Mouse (Mus musculus) layer of hippocampus, adult 18-20 months (tissue): ENCODE results near the gene Mrap. TPM values are rescaled to one million over a fixed set of nuclear protein-coding genes. Genes with fewer than 3 reads are reported as not detected.

Source experiments
- DNase-seq, 2 experiments: peaks; one replicate each; pipeline ENCODE4 v3.0.0; 2022; ENCODE audit warnings: low spot score in 2 of 2
- total RNA-seq, 2 experiments: library from RNA; stranded (reverse); gene quantifications; 2 replicates each; pipeline ENCODE4 v1.2.3; 2021

Mrap gene
- total RNA-seq, 2 experiments from 2014 or later, result 0.66 TPM; not detected in 1

GRCm38 (mm10) chr16:90753386-90753941 is 15.5 kb downstream of the Mrap start:
- no peak for DNase-seq

GRCm38 (mm10) chr16:90759335-90759734 is 21.3 kb downstream of the Mrap start:
- no peak for DNase-seq

- no peak for DNase-seq
Measured at GRCm38 (mm10) chr16:90760515-90760914, 22.5 kb downstream of the Mrap start.

DNA sequence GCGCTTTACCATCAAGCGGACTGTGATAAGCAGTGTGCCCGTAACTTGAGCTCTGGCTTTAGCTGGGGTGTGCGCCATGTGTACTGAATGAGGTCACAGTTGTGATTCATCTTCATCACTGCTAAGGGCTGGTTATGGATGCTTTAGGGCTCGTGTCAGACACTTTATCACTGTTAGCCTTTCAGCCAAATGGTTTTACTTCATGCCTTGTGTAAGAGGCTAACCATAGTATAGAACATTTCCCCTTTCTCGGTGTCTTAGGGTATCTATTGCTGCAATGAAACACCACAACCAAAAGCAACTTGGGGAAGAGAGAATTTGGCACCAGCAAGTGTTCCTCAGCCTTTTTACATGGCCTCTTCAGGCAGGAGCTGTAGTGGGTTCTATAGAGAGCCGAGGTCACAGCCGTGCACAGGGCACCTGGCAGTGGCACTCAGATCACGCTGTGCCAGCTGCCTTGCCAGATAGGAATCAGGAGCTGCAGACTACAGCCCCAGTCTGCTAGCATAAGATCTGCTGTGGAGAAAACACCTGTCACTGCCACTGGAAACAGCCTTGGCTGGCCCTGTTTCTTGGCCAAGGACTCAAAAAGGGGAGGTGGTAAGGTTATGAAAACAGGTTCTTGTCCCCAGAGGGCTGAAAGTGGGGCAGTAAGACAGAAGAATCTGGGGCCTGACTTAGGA is 27.3 kb downstream of the Mrap start:
- no peak for DNase-seq

GRCm38 (mm10) chr16:90766919-90767454 is 29.0 kb downstream of the Mrap start:
- no peak for DNase-seq

DNA sequence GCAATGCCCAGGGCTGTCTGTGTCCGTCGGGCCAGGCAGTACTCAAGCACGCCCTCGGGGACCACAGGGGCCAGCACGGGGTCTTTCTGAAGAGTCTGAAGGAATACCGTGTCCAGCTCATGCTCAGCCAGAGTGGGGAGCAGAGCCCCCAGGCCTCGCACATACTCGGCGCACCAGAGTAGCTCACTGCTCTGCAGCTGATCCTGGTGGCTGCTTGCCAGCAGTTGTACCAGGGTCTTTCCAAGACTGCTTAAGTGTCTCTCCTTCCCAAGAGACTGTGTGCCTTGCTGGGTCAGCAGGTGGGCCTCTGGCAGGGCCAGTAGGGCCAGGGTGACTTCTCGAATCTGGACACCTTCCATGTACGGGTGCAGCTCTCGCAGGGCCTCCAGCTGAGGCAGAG is 36.2 kb downstream of the Mrap start:
- no peak for DNase-seq

DNA sequence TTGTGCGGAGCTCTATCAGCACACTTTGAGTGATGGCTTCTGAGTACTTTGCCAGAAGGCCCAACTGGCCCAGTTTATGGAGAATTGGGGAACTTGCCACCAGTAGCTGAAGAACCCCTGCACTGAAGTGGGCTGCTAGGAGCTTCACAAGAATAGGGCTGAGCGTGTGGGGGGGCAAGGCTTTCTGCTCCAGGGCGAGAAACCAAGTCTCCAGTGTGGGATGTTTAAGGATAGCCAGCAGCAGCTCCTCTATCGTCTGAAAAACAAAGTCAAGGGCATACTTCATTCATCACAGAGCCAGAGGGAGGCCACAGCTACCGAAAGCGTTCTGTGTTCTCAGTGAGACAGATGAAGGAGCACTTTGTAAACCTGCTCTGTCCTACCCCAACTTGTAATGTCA is 36.6 kb downstream of the Mrap start:
- no peak for DNase-seq

DNA sequence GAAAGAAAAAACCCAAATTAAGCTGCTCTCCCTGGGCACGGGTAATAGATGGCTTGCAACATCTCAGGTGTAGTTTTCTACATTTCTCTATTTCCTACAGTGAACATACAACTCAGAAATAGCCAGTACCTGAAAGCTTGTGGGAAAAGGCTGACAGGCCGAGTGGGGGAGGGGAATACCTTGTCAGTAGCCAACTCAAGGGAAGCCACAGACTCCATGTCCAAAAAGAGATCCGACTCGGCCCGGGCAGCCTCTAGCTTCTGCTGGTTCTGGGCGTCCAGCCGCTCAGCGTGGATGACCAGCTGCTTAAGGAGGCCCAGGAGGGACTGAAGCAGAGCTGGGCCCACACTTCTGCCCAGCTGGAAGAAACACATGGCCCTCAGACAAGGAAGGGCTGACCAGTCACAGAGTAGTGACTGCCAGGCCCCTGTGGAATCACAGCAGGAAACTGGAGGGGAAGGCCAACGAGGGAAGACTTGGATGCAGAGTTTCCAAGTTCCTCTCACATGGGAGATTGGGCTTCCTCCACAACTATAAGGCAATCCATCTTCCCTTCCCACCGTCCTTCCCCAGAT is 38.0 kb downstream of the Mrap start:
- DNase-seq, result no peak

GRCm38 (mm10) chr16:90779783-90780182 is 41.8 kb downstream of the Mrap start:
- no peak for DNase-seq

GRCm38 (mm10) chr16:90783302-90783701 is 45.3 kb downstream of the Mrap start:
- no peak for DNase-seq

- DNase-seq, result no peak
Measured at GRCm38 (mm10) chr16:90785257-90785656, 47.2 kb downstream of the Mrap start.

DNA sequence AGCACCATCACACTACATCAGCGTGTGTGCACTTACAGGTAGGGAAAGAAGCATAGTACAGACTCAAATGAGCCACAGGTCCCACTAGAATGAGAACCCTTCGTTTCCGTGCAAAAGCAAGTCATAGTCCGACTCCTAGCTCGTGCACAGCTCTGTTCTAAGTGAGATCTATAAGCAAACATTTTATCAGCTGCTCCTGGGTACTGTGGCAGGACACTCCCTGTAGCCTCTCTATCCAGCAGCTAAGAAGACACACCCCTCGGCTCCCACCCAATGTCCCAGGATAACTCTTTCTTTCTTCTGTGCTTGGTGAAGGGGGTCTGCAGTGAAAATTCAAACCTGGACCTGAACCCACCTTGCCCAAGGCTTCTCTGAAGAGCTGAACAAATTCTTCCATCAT is 50.6 kb downstream of the Mrap start:
- DNase-seq, result no peak

DNA sequence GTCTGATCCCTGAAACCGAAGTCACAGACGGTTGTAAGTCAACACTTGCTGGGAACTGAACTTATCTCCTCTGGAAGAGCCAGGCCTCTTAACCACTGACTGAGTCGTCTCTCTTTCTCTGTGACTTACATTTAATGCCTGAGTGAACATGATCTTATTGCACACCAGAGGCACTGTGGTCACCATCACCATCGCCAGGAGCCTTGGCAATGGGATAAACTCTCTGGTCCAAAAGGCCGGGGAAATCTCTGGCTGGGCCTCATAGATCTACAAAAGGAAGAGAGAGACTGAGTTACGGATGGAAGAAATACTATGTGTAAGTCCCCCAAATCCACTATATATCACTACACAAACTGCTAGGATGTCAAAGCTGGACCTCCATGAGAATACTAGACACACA is 52.9 kb downstream of the Mrap start:
- DNase-seq, result no peak

- DNase-seq, result no peak
Measured at GRCm38 (mm10) chr16:90792066-90792465, 54.1 kb downstream of the Mrap start.

DNA sequence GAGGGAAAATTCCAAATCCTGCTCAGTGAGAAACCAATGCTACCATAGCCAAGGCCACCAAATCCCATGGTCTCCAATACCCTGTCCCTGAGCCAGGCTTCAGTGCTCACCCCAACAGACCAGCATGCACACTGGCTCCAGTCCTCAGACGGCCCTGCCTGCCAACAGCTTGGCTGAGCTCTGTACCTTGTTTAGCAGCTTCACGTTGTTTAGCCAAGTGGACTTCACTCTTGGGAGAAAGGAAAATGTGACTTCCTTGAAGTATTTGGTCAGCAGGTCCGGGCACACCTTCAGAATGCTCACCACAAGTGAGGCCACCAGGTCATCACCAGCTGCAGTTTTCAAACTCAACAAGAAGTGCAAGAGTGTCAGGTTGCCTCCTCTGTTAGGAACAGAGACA is 54.5 kb downstream of the Mrap start:
- no peak for DNase-seq

GRCm38 (mm10) chr16:90794708-90795107 is 56.7 kb downstream of the Mrap start:
- no peak for DNase-seq

DNA sequence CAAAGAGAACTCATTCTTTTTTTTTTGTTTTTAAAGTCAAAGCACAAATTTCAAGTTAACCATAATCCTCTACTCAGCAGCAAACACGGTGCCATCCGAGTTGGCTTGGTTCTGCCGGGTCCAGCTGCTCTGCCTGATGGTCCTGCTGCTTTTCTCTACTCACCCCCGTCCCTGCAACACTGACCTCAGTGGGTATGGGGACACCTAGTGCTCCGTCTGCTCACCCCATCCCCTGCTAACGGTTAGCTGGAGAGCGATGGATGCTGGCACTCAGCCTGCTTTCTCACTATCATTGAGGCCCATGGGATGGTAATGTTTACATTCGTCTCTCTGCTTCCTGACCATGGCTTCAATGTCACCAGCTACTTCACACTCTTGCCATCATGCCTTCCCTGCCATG is 60.4 kb downstream of the Mrap start:
- DNase-seq, result no peak

DNA sequence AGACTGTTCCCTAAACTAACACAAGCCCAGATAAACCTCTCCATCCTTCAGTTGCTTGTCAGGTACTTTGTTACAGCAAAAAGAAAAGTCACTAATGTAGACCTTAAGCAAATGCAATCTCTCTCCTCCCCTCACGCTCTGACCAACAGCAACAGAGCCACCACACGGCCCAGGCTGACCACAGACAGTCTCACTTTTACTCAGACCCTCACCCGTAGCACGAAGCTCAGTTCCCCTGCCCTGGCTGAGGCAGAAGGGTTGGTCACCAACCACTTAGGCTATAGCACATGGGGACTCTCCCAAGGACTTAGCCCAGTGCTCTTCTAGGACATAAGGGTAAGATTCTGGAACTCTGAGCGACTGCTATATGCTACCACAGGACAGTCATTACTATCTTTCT is 60.8 kb downstream of the Mrap start:
- no peak for DNase-seq

Other genes starting within 250 kb of the Mrap start
- 10 to 100 TPM in 1 of 2 experiments, 1 to 10 TPM in 1; 8.5 to 10.3 TPM for gene Mis18a, start 10.8 kb upstream of the Mrap start, total RNA-seq
- 10 to 100 TPM; 14.7 to 14.9 TPM for gene Urb1, start 72.2 kb downstream of the Mrap start, total RNA-seq
- 1 to 10 TPM; 2.8 to 3.0 TPM for gene Eva1c, start 88.5 kb downstream of the Mrap start, total RNA-seq
- gene Cfap298, start 196.9 kb downstream of the Mrap start, total RNA-seq, result 10 to 100 TPM; 47.2 to 59.6 TPM